Mouse (Mus musculus) testis, adult 2 months (tissue): ENCODE data around the gene Tmem62. TPM values are rescaled to one million over a fixed set of nuclear protein-coding genes. Genes with fewer than 3 reads are reported as not detected.

Experiments
- H3K27ac ChIP-seq: fragments of 200-500 bp; 2 replicates; pipeline ENCODE4 v1.5.1; 2012; ENCODE audit warnings: low read depth, low read length; ENCODE audit not compliant: control insufficient read depth, insufficient read depth
- H3K27me3 ChIP-seq: fragments of 200-500 bp; 2 replicates; pipeline ENCODE4 v1.6.1; 2012; ENCODE audit warnings: mild to moderate bottlenecking, low read length, moderate library complexity; ENCODE audit not compliant: control insufficient read depth, insufficient read depth
- H3K36me3 ChIP-seq: fragments of 200-500 bp; 2 replicates; pipeline ENCODE4 v1.6.1; 2012; ENCODE audit warnings: mild to moderate bottlenecking, low read length; ENCODE audit not compliant: control insufficient read depth, insufficient read depth
- H3K4me1 ChIP-seq: fragments of 200-500 bp; 2 replicates; pipeline ENCODE4 v1.6.1; 2012; ENCODE audit warnings: low read length; ENCODE audit not compliant: control insufficient read depth, insufficient read depth
- H3K4me3 ChIP-seq: fragments of 200-500 bp; 2 replicates; pipeline ENCODE4 v1.5.1; 2012; ENCODE audit warnings: low read depth, mild to moderate bottlenecking, low read length, moderate library complexity, mixed read lengths; ENCODE audit not compliant: control insufficient read depth
- CTCF ChIP-seq: fragments of 200-500 bp; IDR thresholded peaks from 2 replicates; pipeline ENCODE4 v1.5.1; 2012; ENCODE audit warnings: low read depth, mild to moderate bottlenecking, inconsistent platforms, low read length, moderate library complexity; ENCODE audit not compliant: control insufficient read depth, insufficient read depth, insufficient replicate concordance
- POLR2A ChIP-seq: fragments of 200-500 bp; IDR thresholded peaks from 2 replicates; pipeline ENCODE4 v1.6.1; 2012; ENCODE audit warnings: low read depth, mild to moderate bottlenecking, inconsistent platforms, low read length, moderate library complexity; ENCODE audit not compliant: control insufficient read depth
- polyA plus RNA-seq: library from polyadenylated mRNA; depleted of rRNA; stranded (reverse); fragments of >200 nt; gene quantifications from 2 replicates; pipeline ENCODE4 v1.2.3, GENCODE M21; 2012; rRNA removed

Gene Tmem62
- polyA plus RNA-seq, 1 experiment, result 3.6 TPM

DNA sequence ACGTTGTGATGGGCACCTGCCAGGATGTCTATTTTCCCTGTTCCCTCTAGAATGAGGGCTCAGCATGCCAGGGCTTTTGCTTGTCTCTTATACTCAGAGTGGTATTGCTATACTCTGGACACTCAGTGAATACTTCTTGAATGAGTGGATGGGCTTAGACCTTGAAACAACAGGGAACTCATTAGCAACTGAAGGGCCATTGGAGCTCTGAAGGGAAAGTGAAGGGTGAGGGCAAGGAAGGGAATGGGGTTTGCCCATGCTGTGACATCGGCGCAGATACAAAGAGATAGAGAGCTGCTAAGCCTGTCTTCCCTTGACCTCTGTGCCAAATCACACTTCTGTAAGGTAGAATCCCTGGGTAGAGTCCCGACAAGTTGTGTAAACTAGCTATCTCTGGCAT lies 68.8 kb downstream of the Tmem62 start:
- H3K4me1 ChIP-seq, result no peaks in the 10 kb centered on the region
- H3K27me3 ChIP-seq, result no peaks in the 10 kb centered on the region
- no peak overlapping the region for H3K4me3 ChIP-seq
- no peak overlapping the region for H3K27ac ChIP-seq
- no peak for TF ChIP-seq CTCF
- no peak for TF ChIP-seq POLR2A
- H3K36me3 ChIP-seq, result no peaks in the 10 kb centered on the region

DNA sequence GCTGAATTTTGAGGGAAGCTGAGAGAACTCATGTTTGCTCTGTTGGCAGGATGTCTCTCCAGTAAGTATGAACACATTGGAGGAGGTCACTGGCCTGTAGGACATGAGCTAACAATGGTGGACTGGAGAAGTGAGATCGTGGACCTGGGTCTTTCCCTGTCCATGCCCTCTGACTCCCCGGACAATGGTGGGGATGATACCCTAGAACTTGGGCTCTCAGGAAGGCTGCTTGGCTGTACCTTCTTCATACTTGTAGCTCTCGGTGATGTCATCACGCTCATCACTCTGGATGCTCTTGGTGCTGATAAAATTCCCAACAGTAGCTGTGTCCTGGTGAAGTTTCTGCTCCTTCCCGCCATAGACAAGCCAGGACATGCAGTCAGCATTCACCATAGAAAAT lies 75.4 kb downstream of the Tmem62 start:
- no peak overlapping the region for H3K27ac ChIP-seq
- no peaks in the 10 kb centered on the region for H3K27me3 ChIP-seq
- no peak overlapping the region for H3K4me3 ChIP-seq
- H3K4me1 ChIP-seq, result no peaks in the 10 kb centered on the region
- no peak for TF ChIP-seq CTCF
- no peak for TF ChIP-seq POLR2A
- no peaks in the 10 kb centered on the region for H3K36me3 ChIP-seq

GRCm38 (mm10) chr2:121054060-121054459 lies 77.2 kb downstream of the Tmem62 start:
- no peak overlapping the region for H3K27ac ChIP-seq
- no peaks in the 10 kb centered on the region for H3K27me3 ChIP-seq
- no peak overlapping the region for H3K4me3 ChIP-seq
- no peaks in the 10 kb centered on the region for H3K36me3 ChIP-seq
- no peaks in the 10 kb centered on the region for H3K4me1 ChIP-seq
- TF ChIP-seq CTCF, result no peak
- TF ChIP-seq POLR2A, result no peak

DNA sequence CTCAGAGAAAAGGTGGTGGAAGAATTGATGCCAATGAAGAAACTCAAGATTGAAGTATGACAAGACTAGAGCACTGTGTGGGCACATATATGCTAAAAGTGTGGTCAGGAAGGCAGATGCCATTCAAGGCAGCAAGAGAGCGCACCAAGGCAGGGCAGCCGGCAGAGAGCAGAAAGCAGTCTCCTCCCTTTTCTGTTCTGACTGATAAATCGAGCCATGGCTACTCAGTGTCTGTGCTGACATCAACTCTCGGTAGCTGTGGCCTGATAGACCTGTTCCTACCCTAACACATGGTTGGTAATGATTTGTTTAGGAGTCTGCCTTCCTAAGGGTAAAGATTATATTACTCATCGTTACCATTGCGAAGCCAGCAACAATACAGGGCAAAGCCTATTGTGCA lies 79.1 kb downstream of the Tmem62 start:
- no peak for TF ChIP-seq POLR2A
- TF ChIP-seq CTCF, result no peak
- H3K27ac ChIP-seq, result no peak overlapping the region
- H3K4me3 ChIP-seq, result no peak overlapping the region
- no peaks in the 10 kb centered on the region for H3K36me3 ChIP-seq
- H3K27me3 ChIP-seq, result no peaks in the 10 kb centered on the region
- H3K4me1 ChIP-seq, result no peaks in the 10 kb centered on the region

Other genes starting within 250 kb of the Tmem62 start
- 44.9 and 51.4 TPM in 2 replicates for gene Cdan1, start 126.9 kb upstream of the Tmem62 start, polyA plus RNA-seq
- 81.2 and 82.3 TPM in 2 replicates for gene Ttbk2, start 126.4 kb upstream of the Tmem62 start, polyA plus RNA-seq
- 12.6 and 16.4 TPM in 2 replicates for gene Ubr1, start 6.3 kb upstream of the Tmem62 start, polyA plus RNA-seq
- gene Ccndbp1, start 31.4 kb downstream of the Tmem62 start, polyA plus RNA-seq, result 11.0 and 11.7 TPM in 2 replicates
- gene Epb42, start 60.1 kb downstream of the Tmem62 start, polyA plus RNA-seq, result not detected in 2 replicates
- not detected in 2 replicates for gene Tgm5, start 108.8 kb downstream of the Tmem62 start, polyA plus RNA-seq
- gene Tgm7, start 132.8 kb downstream of the Tmem62 start, polyA plus RNA-seq, result 0.41 and 0.65 TPM in 2 replicates
- 4.4 and 6.1 TPM in 2 replicates for gene Adal, start 163.4 kb downstream of the Tmem62 start, polyA plus RNA-seq
- gene Lcmt2, start 163.6 kb downstream of the Tmem62 start, polyA plus RNA-seq, result 1.6 and 1.9 TPM in 2 replicates
- gene Tubgcp4, start 193.6 kb downstream of the Tmem62 start, polyA plus RNA-seq, result 36.3 and 37.0 TPM in 2 replicates
- gene Zscan29, start 194.1 kb downstream of the Tmem62 start, polyA plus RNA-seq, result 2.4 and 2.8 TPM in 2 replicates